Mouse (Mus musculus): ENCODE data around the gene Naa25. TPM values are rescaled to one million over a fixed set of nuclear protein-coding genes. Genes with fewer than 3 reads are reported as not detected.
A peak's percentile ranks its signal among the peaks of the same experiment; 100 is the strongest.

The Naa25 gene
- polyA plus RNA-seq, 1 experiment from 2014 or later: 44.5 TPM

- H3K4me3 ChIP-seq (replicated peaks): no peak overlapping the region
- no peak overlapping the region for H3K9ac ChIP-seq
- H3K4me1 ChIP-seq: no peaks in the 10 kb centered on the region
- no peaks in the 10 kb centered on the region for H3K9me3 ChIP-seq (replicated peaks)
- H3K27me3 ChIP-seq: no peaks in the 10 kb centered on the region
- no peak for ATAC-seq (replicated peaks; ENCODE audit: low FRiP score)
- H3K36me3 ChIP-seq: peaks cover 96% of the 10 kb centered on the region
- no peak overlapping the region for H3K4me2 ChIP-seq
- no peak overlapping the region for H3K27ac ChIP-seq
- WGBS: 92% methylated on average over 11 of the region's 11 CpGs
Measured at GRCm38 (mm10) chr5:121438756-121439155, 41.0 kb downstream of the Naa25 start.

GRCm38 (mm10) chr5:121443548-121443947 is 45.8 kb downstream of the Naa25 start:
- H3K9me3 ChIP-seq (replicated peaks): no peaks in the 10 kb centered on the region
- H3K4me2 ChIP-seq: no peak overlapping the region
- H3K9ac ChIP-seq: no peak overlapping the region
- WGBS: 95% methylated on average over 3 of the region's 3 CpGs
- ATAC-seq (replicated peaks; ENCODE audit: low FRiP score): no peak
- H3K4me3 ChIP-seq (replicated peaks): no peak overlapping the region
- H3K27ac ChIP-seq: no peak overlapping the region
- no peaks in the 10 kb centered on the region for H3K27me3 ChIP-seq
- H3K36me3 ChIP-seq: peaks cover 97% of the 10 kb centered on the region
- no peaks in the 10 kb centered on the region for H3K4me1 ChIP-seq

GRCm38 (mm10) chr5:121444870-121445269 is 47.1 kb downstream of the Naa25 start:
- H3K4me3 ChIP-seq (replicated peaks): no peak overlapping the region
- H3K4me1 ChIP-seq: 0 out of 2 replicates have a peak, but pooled peaks cover 3% of the 10 kb centered on the region
- H3K27ac ChIP-seq: no peak overlapping the region
- H3K36me3 ChIP-seq: peaks cover 97% of the 10 kb centered on the region
- H3K4me2 ChIP-seq: no peak overlapping the region
- H3K9ac ChIP-seq: no peak overlapping the region
- no peak for ATAC-seq (replicated peaks; ENCODE audit: low FRiP score)
- H3K27me3 ChIP-seq: no peaks in the 10 kb centered on the region
- 90% methylated on average over 5 of the region's 5 CpGs for WGBS
- no peaks in the 10 kb centered on the region for H3K9me3 ChIP-seq (replicated peaks)

GRCm38 (mm10) chr5:121448450-121448849 is 50.7 kb downstream of the Naa25 start:
- Histone ChIP-seq H3K36me3 (peaks cover 66% of the 10 kb centered on the region), H3K4me2 (no peak overlapping the region), H3K4me3 (replicated peaks) (no peak overlapping the region), H3K9ac (no peak overlapping the region), H3K27ac (no peak overlapping the region), H3K27me3 (no peaks in the 10 kb centered on the region), H3K9me3 (replicated peaks) (no peaks in the 10 kb centered on the region), H3K4me1 (peaks cover 26% of the 10 kb centered on the region)
- WGBS: 92% methylated on average over 3 of the region's 3 CpGs
- ATAC-seq (replicated peaks; ENCODE audit: low FRiP score): no peak

- WGBS: 73% methylated on average over 6 of the region's 6 CpGs
- Histone ChIP-seq H3K4me2 (no peak overlapping the region), H3K9me3 (replicated peaks) (no peaks in the 10 kb centered on the region), H3K27me3 (no peaks in the 10 kb centered on the region), H3K4me3 (replicated peaks) (no peak overlapping the region), H3K4me1 (peaks cover 40% of the 10 kb centered on the region), H3K9ac (no peak overlapping the region), H3K27ac (no peak overlapping the region), H3K36me3 (peaks cover 51% of the 10 kb centered on the region)
- ATAC-seq (replicated peaks; ENCODE audit: low FRiP score): no peak
Measured at GRCm38 (mm10) chr5:121449976-121450375, 52.2 kb downstream of the Naa25 start.

- H3K4me2 ChIP-seq: peak overlapping the region; percentile 74
- peaks cover 46% of the 10 kb centered on the region for H3K36me3 ChIP-seq
- peaks cover 40% of the 10 kb centered on the region for H3K4me1 ChIP-seq
- no peaks in the 10 kb centered on the region for H3K27me3 ChIP-seq
- WGBS: 68% methylated on average over 9 of the region's 9 CpGs
- H3K27ac ChIP-seq: 0 out of 2 replicates have a peak overlapping the region, but pooled peaks have one; percentile 14
- H3K9ac ChIP-seq: no peak overlapping the region
- no peak for ATAC-seq (replicated peaks; ENCODE audit: low FRiP score)
- peak overlapping the region; percentile 97; the same call in 1 of the 2 replicates for H3K4me3 ChIP-seq (replicated peaks)
- no peaks in the 10 kb centered on the region for H3K9me3 ChIP-seq (replicated peaks)
Measured at GRCm38 (mm10) chr5:121450476-121450875, 52.7 kb downstream of the Naa25 start.

GRCm38 (mm10) chr5:121451203-121451602 is 53.5 kb downstream of the Naa25 start:
- no peak for ATAC-seq (replicated peaks; ENCODE audit: low FRiP score)
- no peaks in the 10 kb centered on the region for H3K27me3 ChIP-seq
- peak overlapping the region; percentile 97 for H3K4me3 ChIP-seq (replicated peaks)
- H3K4me1 ChIP-seq: peaks cover 40% of the 10 kb centered on the region
- H3K27ac ChIP-seq: peak overlapping the region; percentile 93
- H3K9ac ChIP-seq: peak overlapping the region; percentile 91
- H3K9me3 ChIP-seq (replicated peaks): no peaks in the 10 kb centered on the region
- peak overlapping the region; percentile 74 for H3K4me2 ChIP-seq
- H3K36me3 ChIP-seq: peaks cover 38% of the 10 kb centered on the region
- 24% methylated on average over 8 of the region's 8 CpGs for WGBS

- peaks cover 34% of the 10 kb centered on the region for H3K36me3 ChIP-seq
- 0% methylated on average over 17 of the region's 17 CpGs for WGBS
- no peak for ATAC-seq (replicated peaks; ENCODE audit: low FRiP score)
- peak within 1 kb of the TSS; percentile 97 for H3K4me3 ChIP-seq (replicated peaks)
- H3K4me1 ChIP-seq: peaks cover 40% of the 10 kb centered on the region
- H3K27ac ChIP-seq: peak within 1 kb of the TSS; percentile 95
- peak within 1 kb of the TSS; percentile 91 for H3K9ac ChIP-seq
- H3K9me3 ChIP-seq (replicated peaks): no peaks in the 10 kb centered on the region
- peak within 1 kb of the TSS; percentile 74 for H3K4me2 ChIP-seq
- no peaks in the 10 kb centered on the region for H3K27me3 ChIP-seq
Measured at GRCm38 (mm10) chr5:121451644-121452025, 53.9 kb downstream of the Naa25 start, which contains the start of gene Tmem116. TSS of gene Tmem116 (plus strand) at chr5:121451893.

GRCm38 (mm10) chr5:121452026-121452869 is 54.5 kb downstream of the Naa25 start, which contains the start of gene Erp29:
TSS of gene Erp29 (minus strand) at chr5:121452506.
- ATAC-seq (replicated peaks; ENCODE audit: low FRiP score): peak; percentile 93
- WGBS: under 1% methylated on average over 92 of the region's 97 CpGs
- H3K4me2 ChIP-seq: peak within 1 kb of the TSS; percentile 74
- peaks cover 40% of the 10 kb centered on the region for H3K4me1 ChIP-seq
- no peaks in the 10 kb centered on the region for H3K9me3 ChIP-seq (replicated peaks)
- peak within 1 kb of the TSS; percentile 97 for H3K4me3 ChIP-seq (replicated peaks)
- peak within 1 kb of the TSS; percentile 95 for H3K27ac ChIP-seq
- H3K9ac ChIP-seq: peak within 1 kb of the TSS; percentile 91
- no peaks in the 10 kb centered on the region for H3K27me3 ChIP-seq
- H3K36me3 ChIP-seq: peaks cover 28% of the 10 kb centered on the region

- H3K9me3 ChIP-seq (replicated peaks): no peaks in the 10 kb centered on the region
- peak overlapping the region; percentile 97 for H3K4me3 ChIP-seq (replicated peaks)
- H3K36me3 ChIP-seq: peaks cover 21% of the 10 kb centered on the region
- ATAC-seq (replicated peaks; ENCODE audit: low FRiP score): peak; percentile 4; the same call in 1 of the 2 replicates
- peak overlapping the region; percentile 95 for H3K27ac ChIP-seq
- H3K4me2 ChIP-seq: peak overlapping the region; percentile 74
- no peaks in the 10 kb centered on the region for H3K27me3 ChIP-seq
- WGBS: 6% methylated on average over 9 of the region's 9 CpGs
- H3K9ac ChIP-seq: peak overlapping the region; percentile 82
- peaks cover 40% of the 10 kb centered on the region for H3K4me1 ChIP-seq
Measured at GRCm38 (mm10) chr5:121452906-121453305, 55.2 kb downstream of the Naa25 start.

GRCm38 (mm10) chr5:121453743-121454502 is 56.2 kb downstream of the Naa25 start:
- ATAC-seq (replicated peaks; ENCODE audit: low FRiP score): no peak
- 82% methylated on average over 13 of the region's 13 CpGs for whole genome bisulfite sequencing
- no peak overlapping the region for H3K4me3 ChIP-seq (replicated peaks)
- H3K9me3 ChIP-seq (replicated peaks): no peaks in the 10 kb centered on the region
- peaks cover 11% of the 10 kb centered on the region for H3K36me3 ChIP-seq
- H3K27me3 ChIP-seq: no peaks in the 10 kb centered on the region
- H3K27ac ChIP-seq: peak overlapping the region; percentile 95; the same call in 1 of the 2 replicates
- peak overlapping the region; percentile 82; the same call in 1 of the 2 replicates for H3K9ac ChIP-seq
- peaks cover 40% of the 10 kb centered on the region for H3K4me1 ChIP-seq
- H3K4me2 ChIP-seq: peak overlapping the region; percentile 74

GRCm38 (mm10) chr5:121454503-121454782 is 56.7 kb downstream of the Naa25 start:
- ATAC-seq (replicated peaks; ENCODE audit: low FRiP score): no peak
- no peak overlapping the region for H3K4me3 ChIP-seq (replicated peaks)
- H3K9ac ChIP-seq: no peak overlapping the region
- 0 out of 2 replicates have a peak overlapping the region, but pooled peaks have one; percentile 4 for H3K4me2 ChIP-seq
- H3K9me3 ChIP-seq (replicated peaks): no peaks in the 10 kb centered on the region
- WGBS: 89% methylated on average over 3 of the region's 3 CpGs
- peaks cover 6% of the 10 kb centered on the region for H3K36me3 ChIP-seq
- H3K27ac ChIP-seq: peak overlapping the region; percentile 46; the same call in 1 of the 2 replicates
- peaks cover 40% of the 10 kb centered on the region for H3K4me1 ChIP-seq
- H3K27me3 ChIP-seq: no peaks in the 10 kb centered on the region

Data from kidney, embryonic 15.5 days (tissue).